Mouse (Mus musculus) E14TG2a.4 (cell line): ENCODE measurements around the gene Snrpa.

Source experiments
- CTCF ChIP-seq: conservative IDR thresholded peaks from 2 replicates; pipeline ENCODE4 v1.5.1; 2014; ENCODE audit warnings: low read length
- NANOG ChIP-seq: IDR thresholded peaks from 2 replicates; pipeline ENCODE4 v1.6.1; 2014; ENCODE audit warnings: borderline replicate concordance, low read length, mixed read lengths
- POU5F1 ChIP-seq: IDR thresholded peaks from 2 replicates; pipeline ENCODE4 v1.6.1; 2014; ENCODE audit warnings: low read length, borderline replicate concordance

DNA sequence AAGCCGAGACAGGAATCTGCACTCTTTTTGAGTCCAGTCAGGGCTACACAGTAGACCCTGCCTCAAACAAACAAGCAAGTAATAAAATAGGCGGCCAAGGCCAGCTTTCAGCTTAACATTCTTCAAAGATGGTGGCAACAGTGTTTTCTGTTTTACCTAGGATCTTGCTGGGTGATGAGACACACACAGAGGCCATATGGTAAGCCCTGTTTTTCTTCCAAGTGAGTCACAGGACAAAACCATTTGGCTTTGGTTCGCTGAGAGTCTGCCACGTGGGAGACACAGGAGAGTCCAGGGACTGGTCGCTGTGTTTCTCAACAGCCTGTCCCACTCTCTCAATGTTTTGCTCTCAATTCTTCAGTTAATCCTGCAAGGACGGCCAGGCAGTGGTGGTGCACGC is 22.5 kb upstream of the Snrpa start:
- TF ChIP-seq CTCF = no peak
- no peak for TF ChIP-seq NANOG
- no peak for TF ChIP-seq POU5F1
